Mouse (Mus musculus): Measurements from ENCODE around the gene Arrdc5. TPM values are rescaled to one million over a fixed set of nuclear protein-coding genes. Genes with fewer than 3 reads are reported as not detected.
"Not testable (repeated sequence)": the region's sequence is repeated elsewhere in the genome, so short reads cannot be mapped to it uniquely, and the experiment has no call there.

The Arrdc5 gene
- polyA plus RNA-seq, 1 experiment from 2014 or later = not detected

GRCm38 (mm10) chr17:56264020-56264419 is 36.1 kb downstream of the Arrdc5 start:
- Histone ChIP-seq H3K4me1 (ENCODE audit: control insufficient read depth, insufficient read depth, low read length) (no peaks in the 10 kb centered on the region), H3K36me3 (replicated peaks; ENCODE audit: control insufficient read depth, insufficient read depth, low read depth, low read length) (no peaks in the 10 kb centered on the region; the same call in 1 of the 2 replicates), H3K4me2 (ENCODE audit: low read depth, low read length) (no peak overlapping the region), H3K27ac (replicated peaks; ENCODE audit: low read depth, low read length) (no peak overlapping the region), H3K9ac (replicated peaks; ENCODE audit: low read length) (no peak overlapping the region), H3K27me3 (ENCODE audit: control insufficient read depth, insufficient read depth, low read length) (no peaks in the 10 kb centered on the region), H3K4me3 (ENCODE audit: low read depth, low read length) (no peak overlapping the region), H3K9me3 (replicated peaks; ENCODE audit: control insufficient read depth, low read length) (no peaks in the 10 kb centered on the region)
- 23% methylated on average over 8 of the region's 8 CpGs for WGBS
- peak; percentile 51; the same call in 1 of the 2 replicates for ATAC-seq (replicated peaks; ENCODE audit: insufficient number of reproducible peaks, low FRiP score, low TSS enrichment, low read depth)
- peak; percentile 85 for DNase-seq (ENCODE audit: low spot score)

GRCm38 (mm10) chr17:56262645-56263094 is 37.4 kb downstream of the Arrdc5 start:
- H3K36me3 ChIP-seq (replicated peaks; ENCODE audit: control insufficient read depth, insufficient read depth, low read depth, low read length) = no peaks in the 10 kb centered on the region; the same call in 1 of the 2 replicates
- no peaks in the 10 kb centered on the region for H3K4me1 ChIP-seq (ENCODE audit: control insufficient read depth, insufficient read depth, low read length)
- H3K9me3 ChIP-seq (replicated peaks; ENCODE audit: control insufficient read depth, low read length) = no peaks in the 10 kb centered on the region
- H3K27me3 ChIP-seq (ENCODE audit: control insufficient read depth, insufficient read depth, low read length) = no peaks in the 10 kb centered on the region
- 86% methylated on average over 3 of the region's 3 CpGs for WGBS
- DNase-seq (ENCODE audit: low spot score) (no peak), ATAC-seq (replicated peaks; ENCODE audit: insufficient number of reproducible peaks, low FRiP score, low TSS enrichment, low read depth) (no peak)
- H3K9ac ChIP-seq (replicated peaks; ENCODE audit: low read length) = no peak overlapping the region
- no peak overlapping the region for H3K4me3 ChIP-seq (ENCODE audit: low read depth, low read length)
- H3K4me2 ChIP-seq (ENCODE audit: low read depth, low read length) = no peak overlapping the region
- H3K27ac ChIP-seq (replicated peaks; ENCODE audit: low read depth, low read length) = no peak overlapping the region

GRCm38 (mm10) chr17:56261166-56261565 is 38.9 kb downstream of the Arrdc5 start:
- no peaks in the 10 kb centered on the region for H3K9me3 ChIP-seq (replicated peaks; ENCODE audit: control insufficient read depth, low read length)
- H3K27me3 ChIP-seq (ENCODE audit: control insufficient read depth, insufficient read depth, low read length) = no peaks in the 10 kb centered on the region
- ATAC-seq (replicated peaks; ENCODE audit: insufficient number of reproducible peaks, low FRiP score, low TSS enrichment, low read depth) = no peak
- no peak overlapping the region for H3K4me3 ChIP-seq (ENCODE audit: low read depth, low read length)
- H3K36me3 ChIP-seq (replicated peaks; ENCODE audit: control insufficient read depth, insufficient read depth, low read depth, low read length) = no peaks in the 10 kb centered on the region; the same call in 1 of the 2 replicates
- H3K27ac ChIP-seq (replicated peaks; ENCODE audit: low read depth, low read length) = no peak overlapping the region
- no peak for DNase-seq (ENCODE audit: low spot score)
- no peaks in the 10 kb centered on the region for H3K4me1 ChIP-seq (ENCODE audit: control insufficient read depth, insufficient read depth, low read length)
- WGBS = 84% methylated on average over 3 of the region's 3 CpGs
- H3K9ac ChIP-seq (replicated peaks; ENCODE audit: low read length) = no peak overlapping the region
- H3K4me2 ChIP-seq (ENCODE audit: low read depth, low read length) = no peak overlapping the region

- Histone ChIP-seq H3K9ac (replicated peaks; ENCODE audit: low read length) (no peak overlapping the region), H3K9me3 (replicated peaks; ENCODE audit: control insufficient read depth, low read length) (no peaks in the 10 kb centered on the region), H3K4me1 (ENCODE audit: control insufficient read depth, insufficient read depth, low read length) (no peaks in the 10 kb centered on the region), H3K4me2 (ENCODE audit: low read depth, low read length) (no peak overlapping the region), H3K27me3 (ENCODE audit: control insufficient read depth, insufficient read depth, low read length) (no peaks in the 10 kb centered on the region), H3K27ac (replicated peaks; ENCODE audit: low read depth, low read length) (no peak overlapping the region), H3K36me3 (replicated peaks; ENCODE audit: control insufficient read depth, insufficient read depth, low read depth, low read length) (no peaks in the 10 kb centered on the region), H3K4me3 (ENCODE audit: low read depth, low read length) (no peak overlapping the region)
- 86% methylated on average over 10 of the region's 10 CpGs for WGBS
- ATAC-seq (replicated peaks; ENCODE audit: insufficient number of reproducible peaks, low FRiP score, low TSS enrichment, low read depth) = no peak
- DNase-seq (ENCODE audit: low spot score) = no peak
Observed at GRCm38 (mm10) chr17:56259301-56260037, 40.6 kb downstream of the Arrdc5 start.

GRCm38 (mm10) chr17:56258812-56259211 is 41.3 kb downstream of the Arrdc5 start:
- not testable (repeated sequence) for H3K4me1 ChIP-seq (ENCODE audit: control insufficient read depth, insufficient read depth, low read length); H3K9me3 ChIP-seq (replicated peaks; ENCODE audit: control insufficient read depth, low read length); H3K36me3 ChIP-seq (replicated peaks; ENCODE audit: control insufficient read depth, insufficient read depth, low read depth, low read length); DNase-seq (ENCODE audit: low spot score); H3K9ac ChIP-seq (replicated peaks; ENCODE audit: low read length); H3K4me3 ChIP-seq (ENCODE audit: low read depth, low read length); H3K27ac ChIP-seq (replicated peaks; ENCODE audit: low read depth, low read length); H3K27me3 ChIP-seq (ENCODE audit: control insufficient read depth, insufficient read depth, low read length); ATAC-seq (replicated peaks; ENCODE audit: insufficient number of reproducible peaks, low FRiP score, low TSS enrichment, low read depth); H3K4me2 ChIP-seq (ENCODE audit: low read depth, low read length)
- 62% methylated on average over 2 of the region's 2 CpGs for WGBS

GRCm38 (mm10) chr17:56258269-56258668 is 41.8 kb downstream of the Arrdc5 start:
- not testable (repeated sequence) for H3K36me3 ChIP-seq (replicated peaks; ENCODE audit: control insufficient read depth, insufficient read depth, low read depth, low read length); H3K9ac ChIP-seq (replicated peaks; ENCODE audit: low read length); H3K4me3 ChIP-seq (ENCODE audit: low read depth, low read length); H3K4me2 ChIP-seq (ENCODE audit: low read depth, low read length); DNase-seq (ENCODE audit: low spot score); ATAC-seq (replicated peaks; ENCODE audit: insufficient number of reproducible peaks, low FRiP score, low TSS enrichment, low read depth); H3K27ac ChIP-seq (replicated peaks; ENCODE audit: low read depth, low read length); H3K4me1 ChIP-seq (ENCODE audit: control insufficient read depth, insufficient read depth, low read length); H3K27me3 ChIP-seq (ENCODE audit: control insufficient read depth, insufficient read depth, low read length); H3K9me3 ChIP-seq (replicated peaks; ENCODE audit: control insufficient read depth, low read length)
- 93% methylated on average over 19 of the region's 19 CpGs for WGBS

- Histone ChIP-seq H3K9me3 (replicated peaks; ENCODE audit: control insufficient read depth, low read length) (no peaks in the 10 kb centered on the region), H3K27me3 (ENCODE audit: control insufficient read depth, insufficient read depth, low read length) (no peaks in the 10 kb centered on the region), H3K36me3 (replicated peaks; ENCODE audit: control insufficient read depth, insufficient read depth, low read depth, low read length) (no peaks in the 10 kb centered on the region), H3K4me1 (ENCODE audit: control insufficient read depth, insufficient read depth, low read length) (no peaks in the 10 kb centered on the region), H3K4me2 (ENCODE audit: low read depth, low read length) (peak overlapping the region; percentile 90), H3K27ac (replicated peaks; ENCODE audit: low read depth, low read length) (no peak overlapping the region), H3K9ac (replicated peaks; ENCODE audit: low read length) (peak overlapping the region; percentile 53), H3K4me3 (ENCODE audit: low read depth, low read length) (peak overlapping the region; percentile 68)
- no peak for ATAC-seq (replicated peaks; ENCODE audit: insufficient number of reproducible peaks, low FRiP score, low TSS enrichment, low read depth)
- WGBS = 13% methylated on average over 46 of the region's 58 CpGs
- no peak for DNase-seq (ENCODE audit: low spot score)
Observed at GRCm38 (mm10) chr17:56257181-56257894, 42.7 kb downstream of the Arrdc5 start.
